Mouse (Mus musculus): ENCODE data around the gene Fbxw4. TPM values are rescaled to one million over a fixed set of nuclear protein-coding genes. Genes with fewer than 3 reads are reported as not detected.
A peak's percentile ranks its signal among the peaks of the same experiment; 100 is the strongest.

Gene Fbxw4
- polyA plus RNA-seq, 1 experiment from 2014 or later = 8.4 TPM

- no peak overlapping the region for H3K4me2 ChIP-seq (ENCODE audit: low read depth, low read length)
- no peak overlapping the region for H3K9ac ChIP-seq (replicated peaks; ENCODE audit: low read depth, low read length)
- H3K4me3 ChIP-seq (ENCODE audit: low read depth, low read length) = no peak overlapping the region
- WGBS = 57% methylated on average over 8 of the region's 8 CpGs
- no peaks in the 10 kb centered on the region for H3K27me3 ChIP-seq (ENCODE audit: control insufficient read depth, insufficient read depth, low read length)
- H3K36me3 ChIP-seq (ENCODE audit: control insufficient read depth, insufficient read depth, low read length) = no peaks in the 10 kb centered on the region
- ATAC-seq (ENCODE audit: low read depth) = no peak
- H3K27ac ChIP-seq (ENCODE audit: low read depth, low read length) = no peak overlapping the region
- H3K4me1 ChIP-seq (ENCODE audit: control insufficient read depth, insufficient read depth, low read length) = peaks cover 24% of the 10 kb centered on the region
- no peaks in the 10 kb centered on the region for H3K9me3 ChIP-seq (ENCODE audit: control insufficient read depth, low read length)
These were observed 45.7 kb downstream of the Fbxw4 start for GRCm38 (mm10) chr19:45614375-45614774.

- Histone ChIP-seq H3K36me3 (ENCODE audit: control insufficient read depth, insufficient read depth, low read length) (no peaks in the 10 kb centered on the region), H3K9me3 (ENCODE audit: control insufficient read depth, low read length) (no peaks in the 10 kb centered on the region), H3K4me1 (ENCODE audit: control insufficient read depth, insufficient read depth, low read length) (peaks cover 17% of the 10 kb centered on the region), H3K4me3 (ENCODE audit: low read depth, low read length) (no peak overlapping the region), H3K27ac (ENCODE audit: low read depth, low read length) (no peak overlapping the region), H3K27me3 (ENCODE audit: control insufficient read depth, insufficient read depth, low read length) (no peaks in the 10 kb centered on the region), H3K9ac (replicated peaks; ENCODE audit: low read depth, low read length) (no peak overlapping the region), H3K4me2 (ENCODE audit: low read depth, low read length) (no peak overlapping the region)
- 77% methylated on average over 5 of the region's 5 CpGs for WGBS
- no peak for ATAC-seq (ENCODE audit: low read depth)
These were observed 49.3 kb downstream of the Fbxw4 start for GRCm38 (mm10) chr19:45610823-45611222.

GRCm38 (mm10) chr19:45608648-45609339, 51.3 kb downstream of the Fbxw4 start:
- no peaks in the 10 kb centered on the region for H3K27me3 ChIP-seq (ENCODE audit: control insufficient read depth, insufficient read depth, low read length)
- peaks cover 5% of the 10 kb centered on the region; the same call in 1 of the 2 replicates for H3K4me1 ChIP-seq (ENCODE audit: control insufficient read depth, insufficient read depth, low read length)
- H3K36me3 ChIP-seq (ENCODE audit: control insufficient read depth, insufficient read depth, low read length) = no peaks in the 10 kb centered on the region

GRCm38 (mm10) chr19:45607479-45607878, 52.6 kb downstream of the Fbxw4 start:
- no peak for ATAC-seq (ENCODE audit: low read depth)
- H3K36me3 ChIP-seq (ENCODE audit: control insufficient read depth, insufficient read depth, low read length) = no peaks in the 10 kb centered on the region
- no peak overlapping the region for H3K4me2 ChIP-seq (ENCODE audit: low read depth, low read length)
- H3K4me1 ChIP-seq (ENCODE audit: control insufficient read depth, insufficient read depth, low read length) = peaks cover 5% of the 10 kb centered on the region; the same call in 1 of the 2 replicates
- no peaks in the 10 kb centered on the region for H3K27me3 ChIP-seq (ENCODE audit: control insufficient read depth, insufficient read depth, low read length)
- no peak overlapping the region for H3K27ac ChIP-seq (ENCODE audit: low read depth, low read length)
- no peak overlapping the region for H3K9ac ChIP-seq (replicated peaks; ENCODE audit: low read depth, low read length)
- H3K9me3 ChIP-seq (ENCODE audit: control insufficient read depth, low read length) = no peaks in the 10 kb centered on the region
- no peak overlapping the region for H3K4me3 ChIP-seq (ENCODE audit: low read depth, low read length)
- 17% methylated on average over 7 of the region's 7 CpGs for WGBS

More at GRCm38 (mm10) chr19:45608648-45609339, 51.3 kb downstream of the Fbxw4 start:
- ATAC-seq (ENCODE audit: low read depth) = no peak
- 86% methylated on average over 13 of the region's 13 CpGs for WGBS
- H3K4me2 ChIP-seq (ENCODE audit: low read depth, low read length) = no peak overlapping the region
- H3K9ac ChIP-seq (replicated peaks; ENCODE audit: low read depth, low read length) = no peak overlapping the region
- H3K27ac ChIP-seq (ENCODE audit: low read depth, low read length) = no peak overlapping the region
- no peaks in the 10 kb centered on the region for H3K9me3 ChIP-seq (ENCODE audit: control insufficient read depth, low read length)
- no peak overlapping the region for H3K4me3 ChIP-seq (ENCODE audit: low read depth, low read length)

- Histone ChIP-seq H3K4me1 (ENCODE audit: control insufficient read depth, insufficient read depth, low read length) (peaks cover 5% of the 10 kb centered on the region; the same call in 1 of the 2 replicates), H3K27me3 (ENCODE audit: control insufficient read depth, insufficient read depth, low read length) (no peaks in the 10 kb centered on the region), H3K36me3 (ENCODE audit: control insufficient read depth, insufficient read depth, low read length) (no peaks in the 10 kb centered on the region), H3K27ac (ENCODE audit: low read depth, low read length) (no peak overlapping the region), H3K4me2 (ENCODE audit: low read depth, low read length) (no peak overlapping the region), H3K9me3 (ENCODE audit: control insufficient read depth, low read length) (no peaks in the 10 kb centered on the region), H3K4me3 (ENCODE audit: low read depth, low read length) (no peak overlapping the region), H3K9ac (replicated peaks; ENCODE audit: low read depth, low read length) (no peak overlapping the region)
- WGBS = 69% methylated on average over 4 of the region's 4 CpGs
- no peak for ATAC-seq (ENCODE audit: low read depth)
These were observed 53.4 kb downstream of the Fbxw4 start for GRCm38 (mm10) chr19:45606701-45607100.

- peaks cover 2% of the 10 kb centered on the region; the same call in 1 of the 2 replicates for H3K27me3 ChIP-seq (ENCODE audit: control insufficient read depth, insufficient read depth, low read length)
- 89% methylated on average over 5 of the region's 5 CpGs for WGBS
- ATAC-seq (ENCODE audit: low read depth) = no peak
- H3K27ac ChIP-seq (ENCODE audit: low read depth, low read length) = no peak overlapping the region
- H3K4me1 ChIP-seq (ENCODE audit: control insufficient read depth, insufficient read depth, low read length) = peaks cover 2% of the 10 kb centered on the region; the same call in 1 of the 2 replicates
- no peak overlapping the region for H3K9ac ChIP-seq (replicated peaks; ENCODE audit: low read depth, low read length)
- no peaks in the 10 kb centered on the region for H3K9me3 ChIP-seq (ENCODE audit: control insufficient read depth, low read length)
- no peak overlapping the region for H3K4me3 ChIP-seq (ENCODE audit: low read depth, low read length)
- H3K36me3 ChIP-seq (ENCODE audit: control insufficient read depth, insufficient read depth, low read length) = no peaks in the 10 kb centered on the region
- H3K4me2 ChIP-seq (ENCODE audit: low read depth, low read length) = no peak overlapping the region
These were observed 57.5 kb downstream of the Fbxw4 start for GRCm38 (mm10) chr19:45602606-45603005.

GRCm38 (mm10) chr19:45597106-45597505, 63.0 kb downstream of the Fbxw4 start:
- H3K27ac ChIP-seq (ENCODE audit: low read depth, low read length) = no peak overlapping the region
- no peak overlapping the region for H3K4me3 ChIP-seq (ENCODE audit: low read depth, low read length)
- H3K4me2 ChIP-seq (ENCODE audit: low read depth, low read length) = no peak overlapping the region
- H3K4me1 ChIP-seq (ENCODE audit: control insufficient read depth, insufficient read depth, low read length) = no peaks in the 10 kb centered on the region
- no peaks in the 10 kb centered on the region for H3K9me3 ChIP-seq (ENCODE audit: control insufficient read depth, low read length)
- ATAC-seq (ENCODE audit: low read depth) = no peak
- peaks cover 5% of the 10 kb centered on the region; the same call in 1 of the 2 replicates for H3K27me3 ChIP-seq (ENCODE audit: control insufficient read depth, insufficient read depth, low read length)
- no peak overlapping the region for H3K9ac ChIP-seq (replicated peaks; ENCODE audit: low read depth, low read length)
- H3K36me3 ChIP-seq (ENCODE audit: control insufficient read depth, insufficient read depth, low read length) = no peaks in the 10 kb centered on the region
- WGBS = 85% methylated on average over 4 of the region's 4 CpGs

- ATAC-seq (ENCODE audit: low read depth) = 0 out of 2 replicates have a peak, but pooled peaks have one; percentile 9
- no peak overlapping the region for H3K4me2 ChIP-seq (ENCODE audit: low read depth, low read length)
- H3K36me3 ChIP-seq (ENCODE audit: control insufficient read depth, insufficient read depth, low read length) = 0 out of 2 replicates have a peak, but pooled peaks cover 1% of the 10 kb centered on the region
- no peak overlapping the region for H3K4me3 ChIP-seq (ENCODE audit: low read depth, low read length)
- WGBS = 41% methylated on average over 6 of the region's 6 CpGs
- peaks cover 5% of the 10 kb centered on the region; the same call in 1 of the 2 replicates for H3K27me3 ChIP-seq (ENCODE audit: control insufficient read depth, insufficient read depth, low read length)
- H3K27ac ChIP-seq (ENCODE audit: low read depth, low read length) = no peak overlapping the region
- H3K4me1 ChIP-seq (ENCODE audit: control insufficient read depth, insufficient read depth, low read length) = no peaks in the 10 kb centered on the region
- H3K9me3 ChIP-seq (ENCODE audit: control insufficient read depth, low read length) = no peaks in the 10 kb centered on the region
- H3K9ac ChIP-seq (replicated peaks; ENCODE audit: low read depth, low read length) = no peak overlapping the region
These were observed 63.7 kb downstream of the Fbxw4 start for GRCm38 (mm10) chr19:45596434-45596833.

GRCm38 (mm10) chr19:45596019-45596418, 64.1 kb downstream of the Fbxw4 start:
- H3K4me3 ChIP-seq (ENCODE audit: low read depth, low read length) = no peak overlapping the region
- H3K4me2 ChIP-seq (ENCODE audit: low read depth, low read length) = no peak overlapping the region
- no peak overlapping the region for H3K27ac ChIP-seq (ENCODE audit: low read depth, low read length)
- 0 out of 2 replicates have a peak, but pooled peaks cover 4% of the 10 kb centered on the region for H3K36me3 ChIP-seq (ENCODE audit: control insufficient read depth, insufficient read depth, low read length)
- H3K9ac ChIP-seq (replicated peaks; ENCODE audit: low read depth, low read length) = no peak overlapping the region
- H3K27me3 ChIP-seq (ENCODE audit: control insufficient read depth, insufficient read depth, low read length) = peaks cover 5% of the 10 kb centered on the region; the same call in 1 of the 2 replicates
- 11% methylated on average over 7 of the region's 7 CpGs for WGBS
- no peaks in the 10 kb centered on the region for H3K4me1 ChIP-seq (ENCODE audit: control insufficient read depth, insufficient read depth, low read length)
- H3K9me3 ChIP-seq (ENCODE audit: control insufficient read depth, low read length) = no peaks in the 10 kb centered on the region
- ATAC-seq (ENCODE audit: low read depth) = peak; percentile 44; the same call in 1 of the 2 replicates
